Mouse (Mus musculus) ES-E14 (cell line): ENCODE measurements around the gene Hsf2bp. TPM values are rescaled to one million over a fixed set of nuclear protein-coding genes. Genes with fewer than 3 reads are reported as not detected.
A peak's percentile ranks its signal among the peaks of the same experiment; 100 is the strongest.
"Not testable (repeated sequence)": the region's sequence is repeated elsewhere in the genome, so short reads cannot be mapped to it uniquely, and the experiment has no call there.

Experiments
- DNase-seq: peaks from one replicate; pipeline ENCODE4 v3.0.0-alpha.2; 2013; ENCODE audit warnings: low read depth, low spot score
- H3K27ac ChIP-seq: 2 replicates; pipeline ENCODE4 v1.5.1; 2012; ENCODE audit warnings: low read depth, mild to moderate bottlenecking, low read length, moderate library complexity, mixed read lengths; ENCODE audit not compliant: poor library complexity, insufficient read depth, severe bottlenecking
- H3K36me3 ChIP-seq: 2 replicates; pipeline ENCODE4 v1.6.1; 2012; ENCODE audit warnings: mild to moderate bottlenecking, low read length, moderate library complexity, mixed read lengths; ENCODE audit not compliant: control insufficient read depth, poor library complexity, insufficient read depth, severe bottlenecking
- H3K4me1 ChIP-seq, 2 experiments: fragments of 150-350 bp in 1 of 2; sonication (generic) in 1 of 2; 2 replicates each; pipeline ENCODE4 v1.6.1; 2012; ENCODE audit warnings: low read length in 2 of 2, mild to moderate bottlenecking in 1 of 2, mixed read lengths in 1 of 2; ENCODE audit not compliant: control insufficient read depth in 2 of 2, insufficient read depth in 2 of 2, poor library complexity in 1 of 2
- H3K4me3 ChIP-seq, 2 experiments: fragments of 150-350 bp in 1 of 2; sonication (generic) in 1 of 2; 2 replicates each; pipeline ENCODE4 v1.5.1; 2012; ENCODE audit warnings: low read length in 2 of 2, low read depth in 1 of 2, mild to moderate bottlenecking in 1 of 2, mixed read lengths in 1 of 2; ENCODE audit not compliant: insufficient read depth in 1 of 2, poor library complexity in 1 of 2, severe bottlenecking in 1 of 2
- H3K9ac ChIP-seq: 2 replicates; pipeline ENCODE4 v1.6.1; 2012; ENCODE audit warnings: low read depth, mild to moderate bottlenecking, low read length, mixed read lengths; ENCODE audit not compliant: poor library complexity, insufficient read depth, severe bottlenecking
- H3K9me3 ChIP-seq: fragments of 150-350 bp; sonication (generic); 2 replicates; pipeline ENCODE4 v1.6.1; 2012; ENCODE audit warnings: low read depth, mild to moderate bottlenecking, low read length; ENCODE audit not compliant: control insufficient read depth, insufficient read depth
- CHD2 ChIP-seq: IDR thresholded peaks from 2 replicates; pipeline ENCODE4 v1.6.1; 2014; ENCODE audit warnings: mild to moderate bottlenecking, low read depth, low read length, inconsistent platforms
- HCFC1 ChIP-seq: IDR thresholded peaks from 2 replicates; pipeline ENCODE4 v1.6.1; 2012; ENCODE audit warnings: low read length, inconsistent platforms, borderline replicate concordance; ENCODE audit not compliant: insufficient read depth
- MAFK ChIP-seq: IDR thresholded peaks from 2 replicates; pipeline ENCODE4 v1.6.1; 2014; ENCODE audit warnings: mild to moderate bottlenecking, low read depth, low read length, inconsistent platforms; ENCODE audit not compliant: insufficient read depth
- ZC3H11A ChIP-seq: IDR thresholded peaks from 2 replicates; pipeline ENCODE4 v1.6.1; 2012; ENCODE audit warnings: low read depth, mild to moderate bottlenecking, inconsistent platforms, low read length, borderline replicate concordance
- ZNF384 ChIP-seq: IDR thresholded peaks from 2 replicates; pipeline ENCODE4 v1.6.1; 2012; ENCODE audit warnings: low read depth, low read length, inconsistent platforms
- in situ Hi-C, 2 experiments: fragments of 600-800 bp; cut with MboI; formaldehyde crosslinking; loops; one replicate each; pipeline ENCODE4 v1.15.1; 2025; ENCODE audit warnings: low sequenced_read_pairs in 2 of 2, inconsistent platforms in 1 of 2; ENCODE audit not compliant: unreplicated experiment in 2 of 2
- total RNA-seq: library from RNA; depleted of rRNA; stranded (reverse); fragments of 300-350 nt; gene quantifications from 2 replicates; pipeline ENCODE4 v1.2.3, GENCODE M21; 2012

Hsf2bp gene
- total RNA-seq, 1 experiment = 44.7 TPM

- Histone ChIP-seq H3K9me3 (no peaks in the 10 kb centered on the region), H3K27ac (no peak overlapping the region), H3K4me3 (no peak overlapping the region), H3K4me1 (peaks cover 0 to 9% of the 10 kb centered on the region in 2 experiments; a peak in 1 of 4 replicates), H3K9ac (0 out of 2 replicates have a peak overlapping the region, but pooled peaks have one; percentile 24), H3K36me3 (no peaks in the 10 kb centered on the region)
- peak; percentile 68 for DNase-seq
- in situ Hi-C loops = no loop called here
- TF ChIP-seq HCFC1 = no peak
- peak; percentile 57; the same call in 1 of the 2 replicates for TF ChIP-seq ZC3H11A
- TF ChIP-seq ZNF384 = no peak
Measured at GRCm38 (mm10) chr17:32073359-32073758, 37.2 kb upstream of the Hsf2bp start.

DNA sequence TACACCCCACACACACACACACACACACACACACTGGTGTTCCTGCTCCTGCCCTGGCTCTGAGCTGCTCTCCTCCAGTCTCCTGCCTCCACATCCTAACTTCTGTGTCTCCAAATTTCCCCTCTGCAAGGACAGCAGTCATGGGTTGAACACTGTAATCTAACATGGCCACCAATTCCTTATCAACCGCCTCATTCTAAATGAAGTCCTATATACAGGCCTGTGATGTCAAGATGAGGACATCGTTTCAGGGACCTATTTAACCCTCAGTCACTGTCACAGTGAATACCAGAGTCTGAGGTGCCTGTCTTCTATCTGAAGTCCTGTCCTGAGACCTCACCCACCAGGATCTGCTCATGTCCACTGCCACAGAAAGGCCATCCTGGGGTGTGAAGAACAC, 32.7 kb upstream of the Hsf2bp start:
- no peak overlapping the region for H3K9ac ChIP-seq
- no peaks in the 10 kb centered on the region for H3K36me3 ChIP-seq
- in situ Hi-C loops = no loop called here
- H3K4me3 ChIP-seq = no peak overlapping the region
- DNase-seq = no peak
- H3K4me1 ChIP-seq = peaks cover 0 to 3% of the 10 kb centered on the region in 2 experiments; a peak in 1 of 4 replicates
- H3K9me3 ChIP-seq = no peaks in the 10 kb centered on the region
- H3K27ac ChIP-seq = no peak overlapping the region
- no peak for TF ChIP-seq CHD2
- no peak for TF ChIP-seq HCFC1
- TF ChIP-seq MAFK = no peak
- TF ChIP-seq ZNF384 = no peak
- TF ChIP-seq ZC3H11A = no peak

DNA sequence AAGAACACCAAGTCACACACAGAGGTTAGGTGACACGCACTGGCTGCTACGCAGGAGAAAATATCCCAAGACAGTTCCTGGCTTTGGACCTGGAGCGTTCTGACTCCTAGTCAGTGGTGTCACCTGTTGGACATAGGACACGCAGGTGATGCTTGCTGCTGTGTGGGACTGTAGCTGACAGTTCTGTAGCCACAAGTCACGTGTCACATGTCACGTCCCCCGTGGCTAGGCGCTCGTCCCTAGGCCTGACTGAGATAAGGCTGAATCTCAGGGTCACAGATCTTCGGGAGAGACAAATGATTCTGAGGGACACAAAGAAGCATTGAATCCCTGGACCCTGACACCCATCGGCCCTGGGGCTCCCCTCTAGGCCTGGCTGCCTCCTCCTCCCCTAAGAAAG, 32.2 kb upstream of the Hsf2bp start:
- 0 out of 4 replicates have a peak, but pooled peaks cover 0 to under 1% of the 10 kb centered on the region in 2 experiments for H3K4me1 ChIP-seq
- DNase-seq = no peak
- H3K9ac ChIP-seq = no peak overlapping the region
- no peak overlapping the region for H3K27ac ChIP-seq
- H3K4me3 ChIP-seq = no peak overlapping the region
- no peaks in the 10 kb centered on the region for H3K9me3 ChIP-seq
- TF ChIP-seq CHD2 (no peak), HCFC1 (no peak), ZNF384 (no peak), ZC3H11A (no peak), MAFK (no peak)
- no peaks in the 10 kb centered on the region for H3K36me3 ChIP-seq
- in situ Hi-C loops = no loop called here

DNA sequence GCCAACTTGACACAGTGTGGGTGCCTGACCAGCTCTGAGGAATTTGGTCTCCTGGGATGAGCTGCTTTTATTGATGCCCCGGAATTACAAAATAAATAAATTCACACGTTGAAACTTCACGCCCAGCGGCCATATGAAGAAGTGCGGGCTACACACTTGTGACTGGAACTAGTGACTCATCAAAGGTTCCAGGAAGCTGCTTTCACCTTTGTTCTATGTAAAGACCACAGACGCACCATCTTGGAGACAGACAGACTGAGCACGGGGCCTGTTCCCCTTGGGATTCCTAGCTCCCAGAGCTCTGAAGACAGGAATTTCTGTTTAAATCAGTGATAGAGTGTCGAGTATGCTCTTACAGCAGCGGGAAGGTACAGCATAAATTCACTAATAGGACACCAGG, 31.4 kb upstream of the Hsf2bp start:
- in situ Hi-C loops = no loop called here
- no peak for TF ChIP-seq ZNF384
- TF ChIP-seq CHD2 = no peak
- TF ChIP-seq MAFK = no peak
- no peak for TF ChIP-seq ZC3H11A
- TF ChIP-seq HCFC1 = no peak
- Histone ChIP-seq H3K9me3 (no peaks in the 10 kb centered on the region), H3K4me1 (no peaks in the 10 kb centered on the region), H3K36me3 (peaks cover 4% of the 10 kb centered on the region), H3K4me3 (no peak overlapping the region), H3K9ac (no peak overlapping the region), H3K27ac (no peak overlapping the region)
- DNase-seq = no peak

GRCm38 (mm10) chr17:32064762-32065161, 28.6 kb upstream of the Hsf2bp start:
- in situ Hi-C loops, H3K4me1 ChIP-seq, DNase-seq, H3K9me3 ChIP-seq, H3K4me3 ChIP-seq, H3K27ac ChIP-seq, H3K9ac ChIP-seq: not testable (repeated sequence)
- H3K36me3 ChIP-seq = peaks cover 26% of the 10 kb centered on the region
